Mouse (Mus musculus): ENCODE measurements around the gene Slx4ip. TPM values are rescaled to one million over a fixed set of nuclear protein-coding genes. Genes with fewer than 3 reads are reported as not detected.

Gene Slx4ip
- polyA plus RNA-seq, 1 experiment from 2014 or later: 4.5 TPM

Other genes with a start within 250 kb of the Slx4ip start
- gene Snap25, start 177.8 kb upstream of the Slx4ip start, polyA plus RNA-seq (2015; fragmentation: Nextera tagmentation; extraction: Ambion mirVana): 0.59 and 3.9 TPM in 2 replicates
- gene AL731706.2, start 5.5 kb upstream of the Slx4ip start, polyA plus RNA-seq (2015; fragmentation: Nextera tagmentation; extraction: Ambion mirVana): 52.3 and 59.3 TPM in 2 replicates
- gene AL731706.1, start 171 bp downstream of the Slx4ip start, polyA plus RNA-seq (2015; fragmentation: Nextera tagmentation; extraction: Ambion mirVana): 32.1 and 43.9 TPM in 2 replicates
- gene Mkks, start 171 bp downstream of the Slx4ip start, polyA plus RNA-seq (2015; fragmentation: Nextera tagmentation; extraction: Ambion mirVana): 18.9 and 19.9 TPM in 2 replicates
- 11.8 and 16.5 TPM in 2 replicates for gene Jag1, start 225.4 kb downstream of the Slx4ip start, polyA plus RNA-seq (2015; fragmentation: Nextera tagmentation; extraction: Ambion mirVana)

Data from heart, embryonic 15.5 days (tissue).